Mouse (Mus musculus) heart, embryonic 15.5 days (tissue): ENCODE measurements around the gene Cul7. TPM values are rescaled to one million over a fixed set of nuclear protein-coding genes. Genes with fewer than 3 reads are reported as not detected.

Experiments used
- ATAC-seq: fragments of 200-750 bp; cut with Nextera tagmentation; replicated peaks from 2 replicates; pipeline ENCODE4 v1.8.0; 2017; ENCODE audit warnings: low read depth, moderate TSS enrichment; ENCODE audit not compliant: insufficient number of reproducible peaks, insufficient read depth, low FRiP score
- H3K27ac ChIP-seq: fragments of 300-500 bp; sonication (generic); 2 replicates; pipeline ENCODE4 v1.5.1; 2015; ENCODE audit warnings: mild to moderate bottlenecking, inconsistent platforms
- H3K27me3 ChIP-seq: fragments of 300-500 bp; sonication (generic); 2 replicates; pipeline ENCODE4 v1.6.1; 2015; ENCODE audit warnings: inconsistent platforms
- H3K36me3 ChIP-seq: fragments of 300-500 bp; sonication (generic); 2 replicates; pipeline ENCODE4 v1.6.1; 2015; ENCODE audit warnings: mild to moderate bottlenecking, inconsistent platforms
- H3K4me1 ChIP-seq: fragments of 300-500 bp; sonication (generic); replicated peaks from 2 replicates; pipeline ENCODE4 v1.6.1; 2015; ENCODE audit warnings: inconsistent platforms
- H3K4me2 ChIP-seq: fragments of 300-500 bp; sonication (generic); 2 replicates; pipeline ENCODE4 v1.6.1; 2015; ENCODE audit warnings: inconsistent platforms, mild to moderate bottlenecking, moderate library complexity
- H3K4me3 ChIP-seq: fragments of 300-500 bp; sonication (generic); 2 replicates; pipeline ENCODE4 v1.5.1; 2015; ENCODE audit warnings: mild to moderate bottlenecking, inconsistent platforms
- H3K9ac ChIP-seq: fragments of 300-500 bp; sonication (generic); 2 replicates; pipeline ENCODE4 v1.6.1; 2015; ENCODE audit warnings: mild to moderate bottlenecking, inconsistent platforms
- H3K9me3 ChIP-seq: fragments of 300-500 bp; sonication (generic); replicated peaks from 2 replicates; pipeline ENCODE4 v1.6.1; 2016; ENCODE audit warnings: inconsistent platforms
- WGBS: fragments of 180-500 bp; shearing (Covaris S2); methylation state at CpG from one replicate; pipeline ENCODE4 v1.1.7; 2015; ENCODE audit warnings: mixed read lengths; 5-methylcytosine and 5-hydroxymethylcytosine counted together
- polyA plus RNA-seq: library from polyadenylated mRNA; unstranded; fragments of >200 nt; fragmentation: Nextera tagmentation; extraction: Ambion mirVana; gene quantifications from 2 replicates; pipeline ENCODE4 v1.2.1, GENCODE M21; 2015

The Cul7 gene
- polyA plus RNA-seq, 1 experiment from 2014 or later, result 32.8 TPM

GRCm38 (mm10) chr17:46704887-46705835, 55.0 kb downstream of the Cul7 start, which contains the start of gene Ppp2r5d:
Ppp2r5d (minus strand) TSS chr17:46705111.
- 1% methylated on average over 48 of the region's 48 CpGs for WGBS
- Histone ChIP-seq H3K9me3 (no peaks in the 10 kb centered on the region), H3K36me3 (no peaks in the 10 kb centered on the region), H3K27me3 (no peaks in the 10 kb centered on the region), H3K4me2 (peak within 1 kb of the TSS; percentile 91), H3K9ac (peak within 1 kb of the TSS; percentile 96), H3K27ac (peak within 1 kb of the TSS; percentile 95), H3K4me3 (peak within 1 kb of the TSS; percentile 98), H3K4me1 (peaks cover 30% of the 10 kb centered on the region)
- ATAC-seq, result peak; percentile 95

GRCm38 (mm10) chr17:46706375-46707089, 56.4 kb downstream of the Cul7 start:
- Histone ChIP-seq H3K27ac (no peak overlapping the region), H3K4me3 (no peak overlapping the region), H3K4me2 (0 out of 2 replicates have a peak overlapping the region, but pooled peaks have one; percentile 91), H3K36me3 (no peaks in the 10 kb centered on the region), H3K27me3 (no peaks in the 10 kb centered on the region), H3K9ac (no peak overlapping the region), H3K4me1 (peaks cover 28% of the 10 kb centered on the region), H3K9me3 (no peaks in the 10 kb centered on the region)
- 75% methylated on average over 14 of the region's 14 CpGs for WGBS
- no peak for ATAC-seq

- H3K4me2 ChIP-seq, result peak within 1 kb of the TSS; percentile 90
- H3K27me3 ChIP-seq, result no peaks in the 10 kb centered on the region
- H3K4me1 ChIP-seq, result peaks cover 16% of the 10 kb centered on the region
- no peaks in the 10 kb centered on the region for H3K9me3 ChIP-seq
- H3K27ac ChIP-seq, result peak within 1 kb of the TSS; percentile 80
- WGBS, result 7% methylated on average over 36 of the region's 36 CpGs
- H3K9ac ChIP-seq, result peak within 1 kb of the TSS; percentile 78
- H3K4me3 ChIP-seq, result peak within 1 kb of the TSS; percentile 98
- peaks cover 24% of the 10 kb centered on the region for H3K36me3 ChIP-seq
- ATAC-seq, result peak; percentile 90
Observed at GRCm38 (mm10) chr17:46710959-46711597, 60.9 kb downstream of the Cul7 start, which contains the start of gene Pex6. Pex6 (plus strand) TSS chr17:46711463.

GRCm38 (mm10) chr17:46711612-46712271, 61.6 kb downstream of the Cul7 start:
- ATAC-seq, result peak; percentile 69
- H3K36me3 ChIP-seq, result peaks cover 24% of the 10 kb centered on the region
- peaks cover 16% of the 10 kb centered on the region for H3K4me1 ChIP-seq
- H3K27me3 ChIP-seq, result no peaks in the 10 kb centered on the region
- peak overlapping the region; percentile 80 for H3K27ac ChIP-seq
- H3K4me2 ChIP-seq, result peak overlapping the region; percentile 90
- H3K9ac ChIP-seq, result peak overlapping the region; percentile 78
- no peaks in the 10 kb centered on the region for H3K9me3 ChIP-seq
- 0% methylated on average over 65 of the region's 76 CpGs for WGBS
- H3K4me3 ChIP-seq, result peak overlapping the region; percentile 98

- Histone ChIP-seq H3K36me3 (peaks cover 24% of the 10 kb centered on the region), H3K4me3 (peak overlapping the region; percentile 98), H3K27me3 (no peaks in the 10 kb centered on the region), H3K27ac (peak overlapping the region; percentile 80), H3K4me1 (peaks cover 16% of the 10 kb centered on the region), H3K4me2 (peak overlapping the region; percentile 90), H3K9ac (peak overlapping the region; percentile 78), H3K9me3 (no peaks in the 10 kb centered on the region)
- ATAC-seq, result no peak
- WGBS, result 54% methylated on average over 7 of the region's 7 CpGs
Observed at GRCm38 (mm10) chr17:46712442-46712841, 62.3 kb downstream of the Cul7 start.

- H3K4me1 ChIP-seq, result peaks cover 16% of the 10 kb centered on the region
- 83% methylated on average over 9 of the region's 9 CpGs for WGBS
- H3K4me2 ChIP-seq, result no peak overlapping the region
- ATAC-seq, result no peak
- no peaks in the 10 kb centered on the region for H3K27me3 ChIP-seq
- 0 out of 2 replicates have a peak overlapping the region, but pooled peaks have one; percentile 25 for H3K9ac ChIP-seq
- H3K27ac ChIP-seq, result no peak overlapping the region
- peaks cover 24% of the 10 kb centered on the region for H3K36me3 ChIP-seq
- no peaks in the 10 kb centered on the region for H3K9me3 ChIP-seq
- no peak overlapping the region for H3K4me3 ChIP-seq
Observed at GRCm38 (mm10) chr17:46713849-46714248, 63.7 kb downstream of the Cul7 start.

Other genes starting within 250 kb of the Cul7 start
- gene Crip3, start 221.4 kb upstream of the Cul7 start, polyA plus RNA-seq, result 3.5 and 28.8 TPM in 2 replicates
- gene Slc22a7, start 211.9 kb upstream of the Cul7 start, polyA plus RNA-seq, result 0.25 and 0.74 TPM in 2 replicates
- gene Ttbk1, start 162.7 kb upstream of the Cul7 start, polyA plus RNA-seq, result 0.05 and 0.29 TPM in 2 replicates
- 23.1 and 27.6 TPM in 2 replicates for gene Dnph1, start 153.6 kb upstream of the Cul7 start, polyA plus RNA-seq
- 4.6 and 5.5 TPM in 2 replicates for gene Cul9, start 103.9 kb upstream of the Cul7 start, polyA plus RNA-seq
- 8.7 and 14.6 TPM in 2 replicates for gene Srf, start 94.2 kb upstream of the Cul7 start, polyA plus RNA-seq
- gene Ptk7, start 20.8 kb upstream of the Cul7 start, polyA plus RNA-seq, result 34.1 and 49.5 TPM in 2 replicates
- 20.2 and 24.2 TPM in 2 replicates for gene Klc4, start 4.3 kb upstream of the Cul7 start, polyA plus RNA-seq
- gene Mrpl2, start 4.1 kb upstream of the Cul7 start, polyA plus RNA-seq, result 94.3 and 102 TPM in 2 replicates
- gene Rrp36, start 24.0 kb downstream of the Cul7 start, polyA plus RNA-seq, result 33.2 and 39.7 TPM in 2 replicates
- gene Mea1, start 28.5 kb downstream of the Cul7 start, polyA plus RNA-seq, result 105 and 113 TPM in 2 replicates
- gene Klhdc3, start 30.6 kb downstream of the Cul7 start, polyA plus RNA-seq, result 153 and 163 TPM in 2 replicates
- 44.6 and 66.2 TPM in 2 replicates for gene Ppp2r5d, start 54.8 kb downstream of the Cul7 start, polyA plus RNA-seq
- 10.5 and 19.0 TPM in 2 replicates for gene Pex6, start 61.1 kb downstream of the Cul7 start, polyA plus RNA-seq
- 1.2 and 1.8 TPM in 2 replicates for gene Gnmt, start 78.8 kb downstream of the Cul7 start, polyA plus RNA-seq
- gene Cnpy3, start 101.9 kb downstream of the Cul7 start, polyA plus RNA-seq, result 43.1 and 55.5 TPM in 2 replicates
- 2.9 and 25.2 TPM in 2 replicates for gene Ptcra, start 113.4 kb downstream of the Cul7 start, polyA plus RNA-seq
- gene 2310039H08Rik, start 122.3 kb downstream of the Cul7 start, polyA plus RNA-seq, result 49.5 and 51.5 TPM in 2 replicates
- 86.3 and 93.7 TPM in 2 replicates for gene Rpl7l1, start 132.3 kb downstream of the Cul7 start, polyA plus RNA-seq
- 3.2 and 3.9 TPM in 2 replicates for gene Bicral, start 208.1 kb downstream of the Cul7 start, polyA plus RNA-seq
- gene Tbcc, start 240.3 kb downstream of the Cul7 start, polyA plus RNA-seq, result 41.9 and 43.8 TPM in 2 replicates